Comparison of ENCODE assay signal across 23 mouse cellular contexts in genomic region chr15:36994665-36995064, GRCm38 (mm10).
"Had no signal": no experiment of that assay in that cellular context is flagged by ENCODE, and none has a peak within 500 bp of the region (broad histone marks: within the 10 kb centered on the region; RNA-seq: fewer than 3 reads in every experiment).

No protein-coding gene starts in this region.

- H3K9ac ChIP-seq: limb, embryonic 12.5 days; liver, embryonic 12.5 days; liver, embryonic 15.5 days; lung, embryonic 15.5 days; midbrain, embryonic 13.5 days; neural tube, embryonic 13.5 days had no signal

- ATAC-seq: intestine, postnatal 0 days; liver, embryonic 12.5 days; midbrain, embryonic 13.5 days had no signal

- H3K4me1 ChIP-seq: limb, embryonic 12.5 days; liver, embryonic 12.5 days; liver, embryonic 15.5 days had no signal

- H3K4me3 ChIP-seq: left cerebral cortex, adult 2 months; limb, embryonic 12.5 days; liver, embryonic 12.5 days; liver, embryonic 15.5 days; lung, embryonic 15.5 days; midbrain, embryonic 13.5 days; neural tube, embryonic 13.5 days had no signal

- H3K9me3 ChIP-seq: midbrain, embryonic 13.5 days had no signal

- H3K27me3 ChIP-seq: limb, embryonic 12.5 days; liver, embryonic 12.5 days; liver, embryonic 15.5 days; lung, embryonic 15.5 days; midbrain, embryonic 13.5 days; neural tube, embryonic 13.5 days had no signal

- H3K4me2 ChIP-seq: limb, embryonic 12.5 days; liver, embryonic 12.5 days; liver, embryonic 15.5 days; lung, embryonic 15.5 days; midbrain, embryonic 13.5 days; neural tube, embryonic 13.5 days had no signal

- H3K27ac ChIP-seq: left cerebral cortex, adult 2 months; limb, embryonic 12.5 days; liver, embryonic 12.5 days; liver, embryonic 15.5 days; lung, embryonic 15.5 days; midbrain, embryonic 13.5 days; neural tube, embryonic 13.5 days; stomach, postnatal 0 days had no signal

- DNase-seq: kidney, adult 2 months; kidney, postnatal 14 days; kidney, postnatal 4 days; layer of hippocampus, postnatal 36 days; liver; lung, adult 18-20 months; lung, postnatal 14 days; lung, postnatal 4 days; right cerebral cortex, adult 18-20 months; right cerebral cortex, postnatal 14 days; right cerebral cortex, postnatal 4 days; thymus, adult 2 months; thymus, postnatal 14 days; thymus, postnatal 4 days had no signal
